Mouse (Mus musculus) liver, embryonic 16.5 days (tissue): ENCODE results near the gene Stard7. TPM values are rescaled to one million over a fixed set of nuclear protein-coding genes. Genes with fewer than 3 reads are reported as not detected.
A peak's percentile ranks its signal among the peaks of the same experiment; 100 is the strongest.

Source experiments
- ATAC-seq: fragments of 200-750 bp; cut with Nextera tagmentation; 2 replicates; pipeline ENCODE4 v1.8.0; 2017; ENCODE audit warnings: low read depth, mild to moderate bottlenecking, moderate number of reproducible peaks, moderate library complexity
- H3K27ac ChIP-seq: fragments of 300-500 bp; sonication (generic); 2 replicates; pipeline ENCODE4 v1.5.1; 2014; ENCODE audit warnings: mild to moderate bottlenecking, low read length
- H3K27me3 ChIP-seq: fragments of 300-500 bp; sonication (generic); 2 replicates; pipeline ENCODE4 v1.6.1; 2014; ENCODE audit warnings: low read depth, low read length, mixed read lengths; ENCODE audit not compliant: control insufficient read depth, insufficient read depth
- H3K36me3 ChIP-seq: fragments of 300-500 bp; sonication (generic); 2 replicates; pipeline ENCODE4 v1.6.1; 2014; ENCODE audit warnings: mild to moderate bottlenecking; ENCODE audit not compliant: control insufficient read depth, insufficient read depth
- H3K4me1 ChIP-seq: fragments of 300-500 bp; sonication (generic); 2 replicates; pipeline ENCODE4 v1.6.1; 2014; ENCODE audit warnings: low read depth, low read length, mixed read lengths; ENCODE audit not compliant: control insufficient read depth
- H3K4me2 ChIP-seq: fragments of 300-500 bp; sonication (generic); 2 replicates; pipeline ENCODE4 v1.6.1; 2014; ENCODE audit warnings: low read depth, low read length, mixed read lengths
- H3K4me3 ChIP-seq: fragments of 300-500 bp; sonication (generic); 2 replicates; pipeline ENCODE4 v1.5.1; 2014; ENCODE audit warnings: low read depth, mild to moderate bottlenecking, low read length
- H3K9ac ChIP-seq: fragments of 300-500 bp; sonication (generic); 2 replicates; pipeline ENCODE4 v1.6.1; 2014; ENCODE audit warnings: low read depth, low read length
- H3K9me3 ChIP-seq: fragments of 300-500 bp; sonication (generic); replicated peaks from 2 replicates; pipeline ENCODE4 v1.6.1; 2016; ENCODE audit warnings: low read length; ENCODE audit not compliant: control insufficient read depth
- whole genome bisulfite sequencing: fragments of 180-500 bp; shearing (Covaris S2); extraction: QIAGEN DNeasy Blood & Tissue Kit; methylation state at CpG from one replicate; pipeline ENCODE4 v1.1.7; 2014; ENCODE audit not compliant: insufficient replicate concordance; 5-methylcytosine and 5-hydroxymethylcytosine counted together
- polyA plus RNA-seq: library from polyadenylated mRNA; unstranded; fragments of >200 nt; fragmentation: Nextera tagmentation; extraction: Ambion mirVana; gene quantifications from 2 replicates; pipeline ENCODE4 v1.2.1, GENCODE M21; 2015

Gene Stard7
- polyA plus RNA-seq, 1 experiment from 2014 or later: 34.9 TPM

- no peak for ATAC-seq
- no peak overlapping the region for H3K27ac ChIP-seq
- 37% methylated on average over 7 of the region's 7 CpGs for WGBS
- no peak overlapping the region for H3K4me2 ChIP-seq
- no peaks in the 10 kb centered on the region; the same call in 1 of the 2 replicates for H3K4me1 ChIP-seq
- H3K27me3 ChIP-seq: no peaks in the 10 kb centered on the region
- H3K36me3 ChIP-seq: no peaks in the 10 kb centered on the region
- no peak overlapping the region for H3K9ac ChIP-seq
- no peak overlapping the region for H3K4me3 ChIP-seq
- H3K9me3 ChIP-seq: no peaks in the 10 kb centered on the region
These were observed 54.4 kb downstream of the Stard7 start for GRCm38 (mm10) chr2:127324456-127324855.

GRCm38 (mm10) chr2:127328090-127328851 is 58.3 kb downstream of the Stard7 start:
- Histone ChIP-seq H3K9me3 (no peaks in the 10 kb centered on the region), H3K9ac (no peak overlapping the region), H3K4me2 (no peak overlapping the region), H3K36me3 (no peaks in the 10 kb centered on the region), H3K4me1 (no peaks in the 10 kb centered on the region; the same call in 1 of the 2 replicates), H3K4me3 (no peak overlapping the region), H3K27me3 (no peaks in the 10 kb centered on the region), H3K27ac (peak overlapping the region; percentile 37)
- 28% methylated on average over 12 of the region's 12 CpGs for WGBS
- ATAC-seq: peak; percentile 47

- H3K9ac ChIP-seq: no peak overlapping the region
- H3K9me3 ChIP-seq: no peaks in the 10 kb centered on the region
- H3K4me1 ChIP-seq: peaks cover 12% of the 10 kb centered on the region
- no peaks in the 10 kb centered on the region for H3K36me3 ChIP-seq
- no peak overlapping the region for H3K4me2 ChIP-seq
- peaks cover 31% of the 10 kb centered on the region for H3K27me3 ChIP-seq
- H3K27ac ChIP-seq: no peak overlapping the region
- ATAC-seq: no peak
- no peak overlapping the region for H3K4me3 ChIP-seq
- WGBS: 52% methylated on average over 14 of the region's 14 CpGs
These were observed 63.0 kb downstream of the Stard7 start for GRCm38 (mm10) chr2:127332807-127333570.

GRCm38 (mm10) chr2:127333945-127334603 is 64.1 kb downstream of the Stard7 start:
- 33% methylated on average over 5 of the region's 5 CpGs for WGBS
- H3K36me3 ChIP-seq: no peaks in the 10 kb centered on the region
- no peak for ATAC-seq
- H3K4me1 ChIP-seq: peaks cover 12% of the 10 kb centered on the region
- H3K9me3 ChIP-seq: no peaks in the 10 kb centered on the region
- no peak overlapping the region for H3K9ac ChIP-seq
- H3K4me2 ChIP-seq: no peak overlapping the region
- no peak overlapping the region for H3K27ac ChIP-seq
- peaks cover 31% of the 10 kb centered on the region for H3K27me3 ChIP-seq
- H3K4me3 ChIP-seq: no peak overlapping the region

GRCm38 (mm10) chr2:127335078-127335541 is 65.1 kb downstream of the Stard7 start:
- peaks cover 12% of the 10 kb centered on the region for H3K4me1 ChIP-seq
- H3K4me3 ChIP-seq: no peak overlapping the region
- 0 out of 2 replicates have a peak, but pooled peaks have one; percentile 4 for ATAC-seq
- H3K36me3 ChIP-seq: no peaks in the 10 kb centered on the region
- H3K9me3 ChIP-seq: no peaks in the 10 kb centered on the region
- 14% methylated on average over 11 of the region's 11 CpGs for WGBS
- no peak overlapping the region; the same call in 1 of the 2 replicates for H3K27ac ChIP-seq
- H3K27me3 ChIP-seq: peaks cover 31% of the 10 kb centered on the region
- no peak overlapping the region for H3K9ac ChIP-seq
- peak overlapping the region; percentile 76 for H3K4me2 ChIP-seq

GRCm38 (mm10) chr2:127335767-127336496 is 65.9 kb downstream of the Stard7 start, which contains the start of gene Dusp2:
TSS of gene Dusp2 (plus strand) at chr2:127336159.
- Histone ChIP-seq H3K27me3 (peaks cover 31% of the 10 kb centered on the region), H3K4me2 (peak within 1 kb of the TSS; percentile 76), H3K27ac (peak within 1 kb of the TSS; percentile 57; the same call in 1 of the 2 replicates), H3K4me3 (peak within 1 kb of the TSS; percentile 61), H3K36me3 (no peaks in the 10 kb centered on the region), H3K9me3 (no peaks in the 10 kb centered on the region), H3K9ac (peak within 1 kb of the TSS; percentile 43), H3K4me1 (peaks cover 12% of the 10 kb centered on the region)
- under 1% methylated on average over 66 of the region's 76 CpGs for WGBS
- peak; percentile 78 for ATAC-seq

GRCm38 (mm10) chr2:127336497-127336832 is 66.4 kb downstream of the Stard7 start:
- Histone ChIP-seq H3K4me1 (peaks cover 12% of the 10 kb centered on the region), H3K9ac (peak overlapping the region; percentile 43), H3K9me3 (no peaks in the 10 kb centered on the region), H3K36me3 (no peaks in the 10 kb centered on the region), H3K27ac (no peak overlapping the region), H3K4me3 (peak overlapping the region; percentile 61), H3K27me3 (peaks cover 31% of the 10 kb centered on the region), H3K4me2 (peak overlapping the region; percentile 76)
- WGBS: under 1% methylated on average over 26 of the region's 33 CpGs
- ATAC-seq: no peak

GRCm38 (mm10) chr2:127336885-127337284 is 66.9 kb downstream of the Stard7 start:
- H3K27me3 ChIP-seq: peaks cover 31% of the 10 kb centered on the region
- no peak overlapping the region for H3K27ac ChIP-seq
- H3K9ac ChIP-seq: no peak overlapping the region
- H3K4me2 ChIP-seq: peak overlapping the region; percentile 76
- 8% methylated on average over 5 of the region's 5 CpGs for WGBS
- H3K4me1 ChIP-seq: peaks cover 12% of the 10 kb centered on the region
- no peaks in the 10 kb centered on the region for H3K36me3 ChIP-seq
- peak overlapping the region; percentile 61 for H3K4me3 ChIP-seq
- no peaks in the 10 kb centered on the region for H3K9me3 ChIP-seq
- no peak for ATAC-seq
